Mouse (Mus musculus) small intestine, adult 2 months (tissue): ENCODE data around the gene Dip2b.

ENCODE experiments used
- CTCF ChIP-seq: fragments of 200-500 bp; IDR thresholded peaks from 2 replicates; pipeline ENCODE4 v1.5.1; 2012; ENCODE audit warnings: low read depth, mild to moderate bottlenecking, control low read depth, inconsistent platforms, low read length, moderate library complexity, mixed read lengths; ENCODE audit not compliant: insufficient replicate concordance, insufficient read length; ENCODE audit errors: extremely low read depth
- POLR2A ChIP-seq: fragments of 200-500 bp; IDR thresholded peaks from 2 replicates; pipeline ENCODE4 v1.6.1; 2012; ENCODE audit warnings: low read depth, mild to moderate bottlenecking, control low read depth, inconsistent platforms, low read length, moderate library complexity

DNA sequence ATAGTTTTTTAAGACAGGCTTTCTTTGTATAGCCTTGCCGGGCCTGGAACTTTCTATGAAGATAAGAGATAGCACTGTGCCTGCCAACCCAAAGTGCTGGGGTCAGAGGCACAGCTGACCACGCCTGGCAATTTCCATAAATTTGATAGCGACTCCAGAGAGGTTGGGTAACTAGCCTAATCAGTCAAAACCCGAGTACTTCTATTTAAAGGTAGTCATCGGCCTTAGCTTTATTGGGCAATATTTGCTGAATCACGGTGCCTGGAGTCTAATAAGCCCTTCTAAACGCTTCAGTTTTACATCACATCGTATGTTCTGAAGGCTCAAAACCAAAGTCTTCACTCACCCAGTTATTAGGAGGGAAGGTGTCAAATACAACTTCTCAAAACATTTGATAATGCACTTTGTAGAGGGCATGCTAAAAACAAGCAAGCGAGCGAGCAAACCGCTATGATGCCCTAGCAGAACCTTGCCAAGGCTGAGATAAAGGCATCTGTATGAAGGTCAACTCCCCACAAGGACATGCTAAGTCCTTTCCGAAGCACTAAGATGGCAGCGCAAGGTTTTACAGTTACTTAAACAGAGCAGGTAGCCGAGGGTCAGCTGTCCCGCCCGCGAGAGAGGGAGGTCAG, 188.7 kb downstream of the Dip2b start:
- TF ChIP-seq CTCF (no peak), POLR2A (no peak)
